Mouse (Mus musculus) lung, embryonic 16.5 days (tissue): ENCODE data around the gene Asxl2. TPM values are rescaled to one million over a fixed set of nuclear protein-coding genes. Genes with fewer than 3 reads are reported as not detected.
"Not testable (repeated sequence)": the region's sequence is repeated elsewhere in the genome, so short reads cannot be mapped to it uniquely, and the experiment has no call there.

Experiments
- ATAC-seq: fragments of 200-750 bp; cut with Nextera tagmentation; 2 replicates; pipeline ENCODE4 v1.8.0; 2017; ENCODE audit warnings: low read depth, mild to moderate bottlenecking, moderate library complexity
- H3K27ac ChIP-seq: fragments of 300-500 bp; sonication (generic); 2 replicates; pipeline ENCODE4 v1.5.1; 2014; ENCODE audit warnings: mild to moderate bottlenecking, control low read depth, low read length
- H3K27me3 ChIP-seq: fragments of 300-500 bp; sonication (generic); 2 replicates; pipeline ENCODE4 v1.6.1; 2014; ENCODE audit warnings: low read depth, low read length, mixed read lengths; ENCODE audit not compliant: control insufficient read depth, insufficient read depth
- H3K36me3 ChIP-seq: fragments of 300-500 bp; sonication (generic); 2 replicates; pipeline ENCODE4 v1.6.1; 2014; ENCODE audit warnings: low read length; ENCODE audit not compliant: control insufficient read depth, insufficient read depth
- H3K4me1 ChIP-seq: fragments of 300-500 bp; sonication (generic); replicated peaks from 2 replicates; pipeline ENCODE4 v1.6.1; 2014; ENCODE audit warnings: low read length, mixed read lengths; ENCODE audit not compliant: control insufficient read depth, insufficient read depth
- H3K4me2 ChIP-seq: fragments of 300-500 bp; sonication (generic); 2 replicates; pipeline ENCODE4 v1.6.1; 2014; ENCODE audit warnings: low read depth, low read length, control low read depth
- H3K4me3 ChIP-seq: fragments of 300-500 bp; sonication (generic); 2 replicates; pipeline ENCODE4 v1.5.1; 2014; ENCODE audit warnings: mild to moderate bottlenecking, low read length, control low read depth
- H3K9ac ChIP-seq: fragments of 300-500 bp; sonication (generic); 2 replicates; pipeline ENCODE4 v1.6.1; 2014; ENCODE audit warnings: low read length, control low read depth
- H3K9me3 ChIP-seq: fragments of 300-500 bp; sonication (generic); 2 replicates; pipeline ENCODE4 v1.6.1; 2016; ENCODE audit warnings: low read length; ENCODE audit not compliant: control insufficient read depth
- WGBS: fragments of 180-500 bp; shearing (Covaris S2); extraction: QIAGEN DNeasy Blood & Tissue Kit; methylation state at CpG from one replicate; pipeline ENCODE4 v1.1.7; 2014; 5-methylcytosine and 5-hydroxymethylcytosine counted together
- polyA plus RNA-seq: library from polyadenylated mRNA; unstranded; fragments of >200 nt; fragmentation: Nextera tagmentation; extraction: Ambion mirVana; gene quantifications from 2 replicates; pipeline ENCODE4 v1.2.1, GENCODE M21; 2015

Asxl2 gene
- polyA plus RNA-seq, 1 experiment from 2014 or later, result 19.4 TPM

DNA sequence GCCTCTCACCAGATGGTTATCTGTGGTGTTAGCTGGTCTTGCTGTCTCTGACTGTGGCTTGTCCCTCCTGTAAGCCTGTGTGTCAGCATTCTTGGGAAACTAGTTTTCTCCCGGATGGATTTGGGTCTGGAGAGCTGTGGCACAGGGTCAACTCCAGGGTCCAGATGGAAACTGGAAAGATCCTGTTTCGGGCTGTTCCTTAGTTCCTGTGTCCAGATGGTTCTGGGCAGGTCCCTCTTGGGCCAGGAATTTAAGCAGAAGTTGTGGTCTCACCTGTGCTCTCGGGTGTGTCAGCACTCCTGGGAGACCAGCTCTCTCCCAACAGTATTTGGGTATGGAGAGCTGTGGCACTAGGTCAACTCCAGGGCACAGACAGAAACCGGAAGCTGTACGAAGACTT, 9.8 kb downstream of the Asxl2 start:
- ATAC-seq, result no peak
- Histone ChIP-seq H3K9ac (no peak overlapping the region), H3K4me2 (no peak overlapping the region), H3K4me3 (no peak overlapping the region), H3K27ac (no peak overlapping the region), H3K27me3 (no peaks in the 10 kb centered on the region), H3K36me3 (peaks cover 4% of the 10 kb centered on the region; the same call in 1 of the 2 replicates), H3K9me3 (no peaks in the 10 kb centered on the region), H3K4me1 (no peaks in the 10 kb centered on the region)
- 85% methylated on average over 5 of the region's 5 CpGs for WGBS

DNA sequence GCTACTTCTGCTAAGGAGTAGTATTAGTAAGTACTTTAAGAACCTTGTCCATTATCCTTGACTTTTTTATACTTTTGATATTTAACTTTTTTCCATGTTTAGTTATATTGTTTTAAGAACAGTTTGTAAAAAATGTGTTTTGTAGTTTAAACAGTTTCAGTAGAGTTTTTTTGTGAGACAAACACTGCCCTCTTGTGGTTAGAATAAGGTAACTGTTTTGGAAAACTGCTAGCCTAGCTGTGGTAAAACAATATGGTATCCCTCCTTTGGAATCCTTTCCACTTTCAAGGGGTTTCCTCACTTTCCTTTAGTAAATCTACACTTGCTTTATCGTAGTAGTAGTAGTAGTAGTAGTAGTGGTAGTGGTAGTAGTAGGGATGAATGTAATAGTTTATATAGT, 11.2 kb downstream of the Asxl2 start:
- H3K9ac ChIP-seq, result no peak overlapping the region
- H3K4me3 ChIP-seq, result no peak overlapping the region
- H3K27ac ChIP-seq, result no peak overlapping the region
- ATAC-seq, result no peak
- no peaks in the 10 kb centered on the region for H3K4me1 ChIP-seq
- no peak overlapping the region for H3K4me2 ChIP-seq
- H3K9me3 ChIP-seq, result no peaks in the 10 kb centered on the region
- 89% methylated on average over 1 of the region's 1 CpGs for WGBS
- H3K36me3 ChIP-seq, result peaks cover 4% of the 10 kb centered on the region; the same call in 1 of the 2 replicates
- H3K27me3 ChIP-seq, result no peaks in the 10 kb centered on the region

- Histone ChIP-seq H3K27ac (no peak overlapping the region), H3K9me3 (no peaks in the 10 kb centered on the region), H3K27me3 (no peaks in the 10 kb centered on the region), H3K36me3 (peaks cover 5% of the 10 kb centered on the region; the same call in 1 of the 2 replicates), H3K4me1 (no peaks in the 10 kb centered on the region), H3K9ac (no peak overlapping the region), H3K4me2 (no peak overlapping the region), H3K4me3 (no peak overlapping the region)
- WGBS, result 68% methylated on average over 2 of the region's 2 CpGs
- ATAC-seq, result no peak
Observed at GRCm38 (mm10) chr12:3440916-3441315, 14.3 kb downstream of the Asxl2 start.

DNA sequence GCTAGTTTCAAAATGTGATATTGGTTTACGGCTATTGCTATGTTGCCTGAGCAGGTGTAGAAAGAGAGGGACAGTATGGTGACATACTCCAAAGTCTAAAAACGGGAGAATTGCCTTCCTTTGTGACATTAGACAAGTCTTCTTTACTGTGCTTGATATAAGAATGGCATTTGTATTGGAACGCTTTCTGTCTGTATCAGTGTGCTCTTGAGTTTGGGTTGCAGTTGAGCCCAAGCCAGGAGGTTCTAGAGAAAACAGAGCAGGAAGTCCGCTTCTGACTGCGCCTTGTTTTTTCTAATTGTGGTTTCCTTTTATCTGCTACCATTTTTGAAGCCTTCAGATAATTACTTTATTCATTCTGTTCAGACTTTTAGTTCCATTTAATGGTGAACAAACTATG, 14.7 kb downstream of the Asxl2 start:
- no peak overlapping the region for H3K4me2 ChIP-seq
- H3K4me3 ChIP-seq, result no peak overlapping the region
- no peak overlapping the region for H3K9ac ChIP-seq
- H3K36me3 ChIP-seq, result peaks cover 5% of the 10 kb centered on the region; the same call in 1 of the 2 replicates
- no peaks in the 10 kb centered on the region for H3K9me3 ChIP-seq
- H3K4me1 ChIP-seq, result no peaks in the 10 kb centered on the region
- ATAC-seq, result no peak
- 81% methylated on average over 5 of the region's 5 CpGs for WGBS
- H3K27me3 ChIP-seq, result no peaks in the 10 kb centered on the region
- H3K27ac ChIP-seq, result no peak overlapping the region

DNA sequence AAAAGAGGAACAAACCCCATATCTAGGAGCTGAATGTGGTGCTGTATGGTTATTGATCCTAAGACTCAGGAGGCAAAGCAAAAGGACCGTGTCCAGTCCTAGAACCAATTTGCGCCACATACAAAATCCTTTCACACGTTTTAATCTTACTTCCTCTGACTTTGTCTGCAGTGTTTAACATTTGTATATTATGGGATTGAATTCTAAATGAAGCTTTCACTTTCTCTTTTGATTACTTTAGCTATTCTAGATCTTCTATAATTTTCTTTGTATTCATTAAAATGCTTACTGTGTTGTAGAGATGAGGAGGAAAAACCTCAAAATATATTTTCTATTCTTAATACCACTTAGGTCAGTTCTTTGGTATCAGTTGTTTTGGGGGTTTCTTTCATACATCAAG, 26.9 kb downstream of the Asxl2 start:
- no peak overlapping the region for H3K4me3 ChIP-seq
- H3K4me2 ChIP-seq, result no peak overlapping the region
- no peaks in the 10 kb centered on the region for H3K4me1 ChIP-seq
- no peak for ATAC-seq
- H3K27me3 ChIP-seq, result no peaks in the 10 kb centered on the region
- H3K27ac ChIP-seq, result no peak overlapping the region
- no peaks in the 10 kb centered on the region for H3K9me3 ChIP-seq
- peaks cover 8% of the 10 kb centered on the region for H3K36me3 ChIP-seq
- 86% methylated on average over 3 of the region's 3 CpGs for WGBS
- no peak overlapping the region for H3K9ac ChIP-seq

DNA sequence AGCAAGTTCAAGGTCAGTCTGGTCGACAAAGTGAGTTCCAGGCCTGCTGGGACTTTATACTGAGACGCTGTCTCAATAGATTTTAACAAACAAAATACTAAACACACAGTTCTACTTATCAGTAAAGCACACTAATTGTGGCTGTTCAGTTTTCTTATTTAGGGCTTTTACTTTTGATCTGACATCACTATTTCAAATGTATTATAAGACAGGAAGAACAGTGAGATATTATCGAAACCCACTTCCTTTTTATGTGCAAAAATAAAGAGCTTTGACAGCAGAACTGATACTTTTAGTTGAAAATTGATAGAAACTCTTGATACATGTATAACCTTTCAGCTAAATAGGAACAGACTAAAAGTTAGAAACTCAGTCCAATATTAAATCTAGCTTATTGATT, 36.4 kb downstream of the Asxl2 start:
- Histone ChIP-seq H3K9ac (no peak overlapping the region), H3K27me3 (no peaks in the 10 kb centered on the region), H3K4me3 (no peak overlapping the region), H3K4me1 (no peaks in the 10 kb centered on the region), H3K36me3 (peaks cover 8% of the 10 kb centered on the region), H3K4me2 (no peak overlapping the region), H3K27ac (no peak overlapping the region), H3K9me3 (no peaks in the 10 kb centered on the region)
- ATAC-seq, result no peak
- 93% methylated on average over 3 of the region's 3 CpGs for WGBS

DNA sequence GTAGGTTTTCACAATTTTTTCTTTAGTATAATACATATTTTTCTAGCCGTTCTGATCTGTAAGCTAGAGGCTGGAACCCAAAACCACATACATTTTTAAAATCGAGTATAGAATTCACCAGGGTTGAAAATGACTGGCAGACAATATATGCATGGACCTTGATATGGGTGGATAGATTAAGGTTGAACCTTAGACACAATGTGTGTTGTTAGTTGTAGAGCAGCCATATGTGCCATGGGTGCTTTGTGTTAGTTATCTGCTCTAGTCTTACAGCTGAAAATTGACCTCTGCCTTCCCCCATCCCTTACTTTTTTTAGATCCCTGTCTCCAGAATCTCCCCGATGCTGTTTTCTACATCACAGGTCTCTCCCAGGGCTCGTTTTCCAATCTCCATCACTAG, 73.0 kb downstream of the Asxl2 start:
- 89% methylated on average over 4 of the region's 4 CpGs for WGBS
- ATAC-seq, result no peak
- peaks cover 27% of the 10 kb centered on the region for H3K36me3 ChIP-seq

DNA sequence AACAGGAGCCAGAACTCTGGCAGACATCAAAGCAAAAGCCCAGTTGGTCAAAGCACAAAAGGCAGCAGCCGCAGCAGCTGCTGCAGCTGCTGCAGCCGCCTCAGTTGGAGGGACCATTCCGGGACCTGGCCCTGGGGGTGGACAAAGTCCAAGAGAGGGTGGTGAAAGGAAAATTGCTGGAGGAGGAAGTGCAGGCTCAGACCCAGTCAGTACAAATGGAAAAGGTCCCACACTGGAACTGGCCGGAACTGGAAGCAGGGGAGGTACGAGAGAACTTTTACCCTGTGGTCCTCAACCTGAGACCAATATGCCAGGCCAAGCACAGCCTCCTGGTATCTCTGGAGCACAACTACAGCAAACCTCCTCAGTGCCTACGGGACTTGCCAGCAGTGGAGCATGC, 73.4 kb downstream of the Asxl2 start:
- no peak overlapping the region for H3K27ac ChIP-seq
- 91% methylated on average over 6 of the region's 6 CpGs for WGBS
- no peak overlapping the region for H3K4me2 ChIP-seq
- no peak overlapping the region for H3K9ac ChIP-seq
- ATAC-seq, result no peak
- no peaks in the 10 kb centered on the region for H3K9me3 ChIP-seq
- H3K4me1 ChIP-seq, result no peaks in the 10 kb centered on the region
- peaks cover 27% of the 10 kb centered on the region for H3K36me3 ChIP-seq
- H3K4me3 ChIP-seq, result no peak overlapping the region
- no peaks in the 10 kb centered on the region for H3K27me3 ChIP-seq

More for the DNA sequence above, 73.0 kb downstream of the Asxl2 start:
- Histone ChIP-seq H3K27me3 (no peaks in the 10 kb centered on the region), H3K9me3 (no peaks in the 10 kb centered on the region), H3K4me2 (no peak overlapping the region), H3K27ac (no peak overlapping the region), H3K4me3 (no peak overlapping the region), H3K9ac (no peak overlapping the region), H3K4me1 (no peaks in the 10 kb centered on the region)

- no peaks in the 10 kb centered on the region for H3K4me1 ChIP-seq
- 82% methylated on average over 4 of the region's 4 CpGs for WGBS
- ATAC-seq, result no peak
Observed at GRCm38 (mm10) chr12:3518665-3519297, 92.1 kb downstream of the Asxl2 start.

GRCm38 (mm10) chr12:3521806-3522205, 95.1 kb downstream of the Asxl2 start:
- WGBS, result 91% methylated on average over 8 of the region's 8 CpGs
- not testable (repeated sequence) for ATAC-seq, H3K4me2 ChIP-seq, H3K9ac ChIP-seq, H3K36me3 ChIP-seq, H3K9me3 ChIP-seq, H3K27ac ChIP-seq, H3K4me3 ChIP-seq, H3K27me3 ChIP-seq, H3K4me1 ChIP-seq

More at GRCm38 (mm10) chr12:3518665-3519297, 92.1 kb downstream of the Asxl2 start:
- H3K4me3 ChIP-seq, result no peak overlapping the region
- H3K27ac ChIP-seq, result no peak overlapping the region
- H3K36me3 ChIP-seq, result no peaks in the 10 kb centered on the region
- H3K27me3 ChIP-seq, result no peaks in the 10 kb centered on the region
- no peaks in the 10 kb centered on the region for H3K9me3 ChIP-seq
- no peak overlapping the region for H3K4me2 ChIP-seq
- no peak overlapping the region for H3K9ac ChIP-seq
